Mouse (Mus musculus): ENCODE results near the gene C1qtnf9. TPM values are rescaled to one million over a fixed set of nuclear protein-coding genes. Genes with fewer than 3 reads are reported as not detected.

C1qtnf9 gene
- polyA plus RNA-seq, 1 experiment from 2014 or later = not detected

DNA sequence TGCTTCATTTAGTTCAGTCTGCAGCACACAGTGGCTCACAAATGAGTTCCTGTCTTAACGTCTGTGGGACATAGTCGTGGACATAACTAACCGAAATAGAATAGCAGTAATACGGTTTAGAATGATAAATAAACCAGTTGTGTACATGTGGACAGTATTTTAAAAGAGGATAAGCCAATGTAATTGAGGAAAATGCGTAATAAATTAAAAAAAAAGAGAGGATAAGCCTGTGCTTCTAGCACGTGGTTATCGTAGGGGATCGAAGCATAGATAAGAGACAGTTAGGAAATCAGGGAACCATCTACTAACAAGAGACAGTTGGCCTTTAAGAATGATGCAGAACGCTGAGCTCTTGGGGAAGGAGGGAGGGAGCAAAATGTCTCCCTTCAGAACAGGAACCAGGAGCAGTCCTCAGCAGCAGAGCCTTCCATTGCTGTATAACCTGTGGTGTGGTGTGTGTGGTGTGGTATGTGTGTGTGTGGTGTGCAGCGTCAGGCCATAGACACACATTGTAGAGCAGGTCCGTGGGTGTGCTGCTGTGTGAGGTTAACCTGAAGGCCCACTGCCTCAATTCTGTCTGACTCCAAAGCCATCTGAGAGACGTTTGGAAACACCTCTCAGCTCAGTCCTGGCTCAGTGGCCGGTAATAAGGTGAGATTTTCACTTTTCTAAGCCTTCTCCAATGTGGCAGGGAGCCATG is 31.9 kb upstream of the C1qtnf9 start:
- 0 out of 2 replicates have a peak overlapping the region, but pooled peaks have one; percentile 16 for H3K9ac ChIP-seq (replicated peaks; ENCODE audit: low read depth, low read length)
- no peak for ATAC-seq (ENCODE audit: low read depth)
- peak overlapping the region; percentile 57 for H3K27ac ChIP-seq (ENCODE audit: low read depth, low read length)
- no peaks in the 10 kb centered on the region for H3K36me3 ChIP-seq (ENCODE audit: control insufficient read depth, insufficient read depth, low read length)
- no peak overlapping the region for H3K4me2 ChIP-seq (ENCODE audit: low read depth, low read length)
- peaks cover 16% of the 10 kb centered on the region for H3K4me1 ChIP-seq (ENCODE audit: control insufficient read depth, insufficient read depth, low read length)
- WGBS = 53% methylated on average over 13 of the region's 13 CpGs
- no peaks in the 10 kb centered on the region for H3K9me3 ChIP-seq (ENCODE audit: control insufficient read depth, low read length)
- H3K4me3 ChIP-seq (ENCODE audit: low read depth, low read length) = no peak overlapping the region
- H3K27me3 ChIP-seq (ENCODE audit: control insufficient read depth, insufficient read depth, low read length) = no peaks in the 10 kb centered on the region

DNA sequence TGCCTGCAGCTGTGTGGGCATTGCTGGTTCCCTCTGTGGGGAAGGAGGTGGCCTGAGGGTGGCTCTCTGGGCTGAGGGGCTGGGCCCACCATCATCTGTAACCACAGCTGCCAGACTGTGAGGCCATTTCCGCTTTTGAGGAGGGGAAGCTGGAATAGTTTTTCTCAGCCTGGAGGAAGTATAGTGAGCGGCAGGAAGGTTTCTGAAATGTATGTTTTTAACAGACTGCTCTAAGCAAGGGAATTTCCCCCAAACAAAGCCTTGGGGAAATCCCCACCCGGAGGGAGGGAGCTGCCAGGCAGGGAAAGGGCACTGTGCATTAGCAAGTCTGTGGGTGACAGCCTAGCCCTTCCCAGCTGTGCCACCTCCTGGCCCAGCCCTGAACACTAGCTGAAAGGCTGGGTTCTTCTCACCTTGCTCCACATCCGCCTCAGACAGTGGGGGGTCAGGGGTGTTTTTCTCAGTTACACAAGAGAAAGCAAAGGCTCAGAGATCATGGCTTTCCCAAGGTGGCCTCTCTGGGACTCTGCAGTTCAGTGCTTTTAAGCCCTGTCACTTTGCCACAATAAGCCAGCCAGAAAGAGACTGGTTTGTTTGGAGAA is 31.2 kb upstream of the C1qtnf9 start:
- Histone ChIP-seq H3K9ac (replicated peaks; ENCODE audit: low read depth, low read length) (0 out of 2 replicates have a peak overlapping the region, but pooled peaks have one; percentile 16), H3K36me3 (ENCODE audit: control insufficient read depth, insufficient read depth, low read length) (no peaks in the 10 kb centered on the region), H3K27ac (ENCODE audit: low read depth, low read length) (peak overlapping the region; percentile 57), H3K27me3 (ENCODE audit: control insufficient read depth, insufficient read depth, low read length) (no peaks in the 10 kb centered on the region), H3K4me1 (ENCODE audit: control insufficient read depth, insufficient read depth, low read length) (peaks cover 21% of the 10 kb centered on the region), H3K4me3 (ENCODE audit: low read depth, low read length) (no peak overlapping the region), H3K9me3 (ENCODE audit: control insufficient read depth, low read length) (no peaks in the 10 kb centered on the region), H3K4me2 (ENCODE audit: low read depth, low read length) (0 out of 2 replicates have a peak overlapping the region, but pooled peaks have one; percentile 8)
- ATAC-seq (ENCODE audit: low read depth) = peak; percentile 25; the same call in 1 of the 2 replicates
- WGBS = 20% methylated on average over 4 of the region's 4 CpGs

DNA sequence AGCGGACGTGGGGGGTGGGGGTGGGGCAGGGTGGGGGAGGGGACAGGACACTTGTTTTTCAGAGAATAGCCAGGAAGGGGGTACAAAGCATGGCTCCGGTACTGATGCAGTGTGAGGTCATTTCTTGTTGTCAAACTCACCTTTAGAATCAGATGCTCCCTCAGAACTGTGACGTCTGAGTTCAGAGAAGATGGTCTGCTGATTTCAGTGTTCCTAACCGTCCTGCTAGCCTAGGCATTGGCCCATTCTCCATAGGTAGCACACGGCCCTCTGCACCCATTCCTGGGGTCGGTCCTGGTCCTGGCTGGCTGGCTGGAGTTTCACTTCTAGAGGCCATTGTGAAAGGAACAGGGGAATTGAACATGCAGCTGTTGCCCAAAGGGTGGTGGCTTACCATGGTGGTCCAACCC is 30.7 kb upstream of the C1qtnf9 start:
- 24% methylated on average over 7 of the region's 7 CpGs for WGBS
- Histone ChIP-seq H3K4me2 (ENCODE audit: low read depth, low read length) (no peak overlapping the region), H3K27ac (ENCODE audit: low read depth, low read length) (peak overlapping the region; percentile 2; the same call in 1 of the 2 replicates), H3K9ac (replicated peaks; ENCODE audit: low read depth, low read length) (no peak overlapping the region), H3K27me3 (ENCODE audit: control insufficient read depth, insufficient read depth, low read length) (no peaks in the 10 kb centered on the region), H3K4me1 (ENCODE audit: control insufficient read depth, insufficient read depth, low read length) (peaks cover 26% of the 10 kb centered on the region), H3K4me3 (ENCODE audit: low read depth, low read length) (no peak overlapping the region), H3K9me3 (ENCODE audit: control insufficient read depth, low read length) (no peaks in the 10 kb centered on the region), H3K36me3 (ENCODE audit: control insufficient read depth, insufficient read depth, low read length) (no peaks in the 10 kb centered on the region)
- ATAC-seq (ENCODE audit: low read depth) = no peak

DNA sequence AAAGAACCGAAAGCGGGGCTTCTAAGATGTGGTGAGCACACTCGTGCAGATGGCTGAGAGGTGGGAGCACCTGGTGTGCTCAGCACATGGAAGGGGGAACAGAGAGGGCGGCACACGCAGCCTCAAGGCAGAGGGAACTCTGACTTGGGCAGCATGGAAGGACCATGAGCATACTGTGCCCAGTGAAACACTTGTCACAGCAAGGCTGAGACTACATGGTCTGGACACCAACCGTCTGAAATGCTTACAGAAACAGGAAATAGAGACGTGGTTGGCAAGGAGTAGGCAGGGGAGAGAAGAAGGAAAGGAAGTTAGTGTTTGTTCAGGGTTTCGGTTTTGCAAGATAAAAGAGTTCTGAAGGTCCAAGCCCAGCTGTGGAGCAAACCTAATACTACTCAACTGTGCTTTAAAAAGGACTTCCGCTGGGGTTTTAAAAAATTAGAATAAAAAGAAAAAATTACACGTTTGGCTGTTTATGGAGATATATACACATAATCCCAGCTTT is 29.4 kb upstream of the C1qtnf9 start:
- peaks cover 26% of the 10 kb centered on the region for H3K4me1 ChIP-seq (ENCODE audit: control insufficient read depth, insufficient read depth, low read length)
- no peak for ATAC-seq (ENCODE audit: low read depth)

DNA sequence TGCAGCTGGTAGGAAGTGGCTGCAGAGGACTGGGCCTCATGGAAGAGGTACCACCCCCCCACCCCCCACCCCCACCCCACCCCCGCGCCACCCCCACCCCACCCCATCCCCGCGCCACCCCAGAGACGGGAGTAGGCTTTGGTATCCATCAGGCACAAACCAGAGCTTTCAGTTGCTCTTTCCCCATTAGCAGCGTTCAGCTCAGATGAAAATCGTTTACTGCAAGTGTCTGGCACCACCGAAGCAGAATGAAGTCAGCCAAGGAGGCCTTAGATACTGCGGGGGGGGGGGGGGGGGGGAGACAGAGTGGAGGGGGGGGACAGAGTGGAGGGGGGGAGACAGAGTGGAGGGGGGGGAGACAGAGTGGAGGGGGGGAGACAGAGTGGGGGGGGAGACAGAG is 28.8 kb upstream of the C1qtnf9 start:
- no peak for ATAC-seq (ENCODE audit: low read depth)
- Histone ChIP-seq H3K4me2 (ENCODE audit: low read depth, low read length) (no peak overlapping the region), H3K27ac (ENCODE audit: low read depth, low read length) (no peak overlapping the region)

More for the DNA sequence above, 29.4 kb upstream of the C1qtnf9 start:
- Histone ChIP-seq H3K9me3 (ENCODE audit: control insufficient read depth, low read length) (no peaks in the 10 kb centered on the region), H3K9ac (replicated peaks; ENCODE audit: low read depth, low read length) (no peak overlapping the region), H3K27ac (ENCODE audit: low read depth, low read length) (no peak overlapping the region), H3K27me3 (ENCODE audit: control insufficient read depth, insufficient read depth, low read length) (no peaks in the 10 kb centered on the region), H3K4me2 (ENCODE audit: low read depth, low read length) (no peak overlapping the region), H3K36me3 (ENCODE audit: control insufficient read depth, insufficient read depth, low read length) (no peaks in the 10 kb centered on the region), H3K4me3 (ENCODE audit: low read depth, low read length) (no peak overlapping the region)
- WGBS = 64% methylated on average over 10 of the region's 10 CpGs

DNA sequence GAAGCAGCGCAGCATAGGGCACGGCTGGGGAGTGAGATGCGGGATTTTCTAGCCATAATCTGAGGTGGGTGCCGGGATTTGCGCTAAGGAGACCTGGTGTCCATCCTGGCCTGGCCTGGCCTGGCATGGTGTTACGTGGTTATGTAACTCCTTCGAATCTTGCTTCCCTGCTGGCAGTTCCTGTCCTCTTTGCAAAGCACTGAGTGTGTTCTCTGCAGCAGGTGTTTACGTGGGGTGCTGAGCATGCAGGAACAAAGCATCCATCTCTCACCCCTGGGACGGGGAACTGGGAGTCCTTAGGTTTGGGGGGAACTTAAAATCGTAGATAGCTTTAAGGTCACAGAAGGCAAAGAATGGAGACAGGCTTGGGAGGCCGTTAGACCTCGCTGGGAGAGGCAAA is 28.3 kb upstream of the C1qtnf9 start:
- no peak overlapping the region for H3K4me2 ChIP-seq (ENCODE audit: low read depth, low read length)
- no peaks in the 10 kb centered on the region for H3K36me3 ChIP-seq (ENCODE audit: control insufficient read depth, insufficient read depth, low read length)
- no peak overlapping the region for H3K9ac ChIP-seq (replicated peaks; ENCODE audit: low read depth, low read length)
- H3K27me3 ChIP-seq (ENCODE audit: control insufficient read depth, insufficient read depth, low read length) = no peaks in the 10 kb centered on the region
- no peak for ATAC-seq (ENCODE audit: low read depth)
- H3K4me3 ChIP-seq (ENCODE audit: low read depth, low read length) = no peak overlapping the region
- H3K9me3 ChIP-seq (ENCODE audit: control insufficient read depth, low read length) = no peaks in the 10 kb centered on the region
- H3K27ac ChIP-seq (ENCODE audit: low read depth, low read length) = no peak overlapping the region; the same call in 1 of the 2 replicates
- H3K4me1 ChIP-seq (ENCODE audit: control insufficient read depth, insufficient read depth, low read length) = peaks cover 26% of the 10 kb centered on the region
- WGBS = 74% methylated on average over 12 of the region's 12 CpGs

More for the DNA sequence above, 28.8 kb upstream of the C1qtnf9 start:
- Histone ChIP-seq H3K4me1 (ENCODE audit: control insufficient read depth, insufficient read depth, low read length) (peaks cover 26% of the 10 kb centered on the region), H3K27me3 (ENCODE audit: control insufficient read depth, insufficient read depth, low read length) (no peaks in the 10 kb centered on the region), H3K9ac (replicated peaks; ENCODE audit: low read depth, low read length) (no peak overlapping the region), H3K4me3 (ENCODE audit: low read depth, low read length) (no peak overlapping the region), H3K36me3 (ENCODE audit: control insufficient read depth, insufficient read depth, low read length) (no peaks in the 10 kb centered on the region), H3K9me3 (ENCODE audit: control insufficient read depth, low read length) (no peaks in the 10 kb centered on the region)
- 6% methylated on average over 5 of the region's 9 CpGs for WGBS

DNA sequence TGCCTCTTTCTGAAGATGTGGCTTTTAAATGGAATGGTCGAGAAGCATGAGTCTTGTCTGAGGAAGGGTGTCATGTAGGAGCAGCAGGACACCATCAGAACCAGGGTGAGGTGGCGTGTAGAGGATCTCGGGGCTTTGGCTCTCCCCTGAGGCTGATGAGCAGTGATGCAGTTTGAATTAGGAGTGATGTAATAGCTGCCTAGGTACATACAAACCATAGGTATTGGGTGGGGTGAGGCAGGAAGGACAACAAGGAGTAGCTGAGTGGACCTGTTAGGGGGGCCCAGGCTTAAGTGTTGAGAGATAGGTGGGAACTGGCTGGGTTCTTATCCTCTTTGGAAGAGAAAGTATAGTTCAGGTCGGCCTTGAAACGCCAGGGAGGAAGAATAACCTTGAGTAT is 27.4 kb upstream of the C1qtnf9 start:
- Histone ChIP-seq H3K4me2 (ENCODE audit: low read depth, low read length) (no peak overlapping the region), H3K4me1 (ENCODE audit: control insufficient read depth, insufficient read depth, low read length) (peaks cover 26% of the 10 kb centered on the region), H3K27ac (ENCODE audit: low read depth, low read length) (no peak overlapping the region), H3K4me3 (ENCODE audit: low read depth, low read length) (no peak overlapping the region), H3K27me3 (ENCODE audit: control insufficient read depth, insufficient read depth, low read length) (no peaks in the 10 kb centered on the region), H3K9me3 (ENCODE audit: control insufficient read depth, low read length) (no peaks in the 10 kb centered on the region), H3K9ac (replicated peaks; ENCODE audit: low read depth, low read length) (no peak overlapping the region), H3K36me3 (ENCODE audit: control insufficient read depth, insufficient read depth, low read length) (no peaks in the 10 kb centered on the region)
- WGBS = 84% methylated on average over 5 of the region's 5 CpGs
- ATAC-seq (ENCODE audit: low read depth) = no peak

DNA sequence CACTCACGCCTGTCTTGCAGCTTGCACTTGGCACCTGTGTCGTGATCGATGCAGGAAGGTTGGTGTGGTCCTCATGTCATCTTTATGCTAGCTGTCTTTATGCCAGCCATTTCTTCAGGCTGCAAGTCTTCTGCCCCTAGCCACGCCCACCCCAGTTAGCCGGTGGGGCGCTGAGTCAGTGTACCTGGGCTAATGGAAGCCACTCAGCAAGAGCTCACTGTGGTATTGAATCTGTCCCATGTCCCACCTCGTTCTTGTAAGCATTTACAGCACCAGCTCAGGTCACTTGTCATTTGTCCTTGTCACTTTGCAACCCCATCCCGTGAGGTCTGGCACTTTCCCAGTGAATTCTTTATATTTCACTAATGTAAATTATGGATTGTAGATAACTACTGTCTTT is 26.9 kb upstream of the C1qtnf9 start:
- H3K27me3 ChIP-seq (ENCODE audit: control insufficient read depth, insufficient read depth, low read length) = no peaks in the 10 kb centered on the region
- peak overlapping the region; percentile 48; the same call in 1 of the 2 replicates for H3K27ac ChIP-seq (ENCODE audit: low read depth, low read length)
- no peak overlapping the region for H3K4me2 ChIP-seq (ENCODE audit: low read depth, low read length)
- no peak for ATAC-seq (ENCODE audit: low read depth)
- 66% methylated on average over 8 of the region's 8 CpGs for WGBS
- H3K4me1 ChIP-seq (ENCODE audit: control insufficient read depth, insufficient read depth, low read length) = peaks cover 22% of the 10 kb centered on the region
- H3K9ac ChIP-seq (replicated peaks; ENCODE audit: low read depth, low read length) = no peak overlapping the region
- no peaks in the 10 kb centered on the region for H3K9me3 ChIP-seq (ENCODE audit: control insufficient read depth, low read length)
- H3K4me3 ChIP-seq (ENCODE audit: low read depth, low read length) = no peak overlapping the region
- no peaks in the 10 kb centered on the region for H3K36me3 ChIP-seq (ENCODE audit: control insufficient read depth, insufficient read depth, low read length)

DNA sequence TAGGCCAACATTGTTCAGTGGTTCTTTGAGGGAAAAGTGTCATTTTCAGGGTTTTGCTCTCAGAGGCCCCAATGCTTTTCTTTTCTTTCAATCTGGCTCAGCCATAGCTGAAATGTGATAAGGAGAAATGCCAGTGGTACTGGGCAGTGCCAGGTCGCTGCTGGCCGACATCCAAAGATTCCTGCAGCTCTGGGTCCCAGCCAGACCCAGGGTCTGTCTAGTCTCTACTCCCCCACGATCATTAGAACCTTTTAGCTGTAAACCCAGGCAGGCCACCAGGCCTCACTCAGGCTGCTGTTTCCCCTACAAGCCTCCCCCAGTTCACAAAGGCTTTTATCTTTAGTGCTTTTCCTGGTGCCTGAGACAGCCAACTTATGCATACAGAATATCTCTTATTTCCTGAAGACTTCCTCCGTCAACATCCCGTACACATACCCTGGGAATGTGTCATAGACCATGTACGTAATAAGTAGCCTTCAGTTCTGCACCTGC is 26.4 kb upstream of the C1qtnf9 start:
- Histone ChIP-seq H3K4me1 (ENCODE audit: control insufficient read depth, insufficient read depth, low read length) (peaks cover 19% of the 10 kb centered on the region), H3K9ac (replicated peaks; ENCODE audit: low read depth, low read length) (no peak overlapping the region), H3K9me3 (ENCODE audit: control insufficient read depth, low read length) (no peaks in the 10 kb centered on the region), H3K4me3 (ENCODE audit: low read depth, low read length) (no peak overlapping the region), H3K27ac (ENCODE audit: low read depth, low read length) (peak overlapping the region; percentile 66; the same call in 1 of the 2 replicates), H3K4me2 (ENCODE audit: low read depth, low read length) (no peak overlapping the region), H3K27me3 (ENCODE audit: control insufficient read depth, insufficient read depth, low read length) (no peaks in the 10 kb centered on the region), H3K36me3 (ENCODE audit: control insufficient read depth, insufficient read depth, low read length) (no peaks in the 10 kb centered on the region)
- WGBS = 71% methylated on average over 6 of the region's 6 CpGs
- peak; percentile 29; the same call in 1 of the 2 replicates for ATAC-seq (ENCODE audit: low read depth)
